Comparison of ENCODE assay signal across 27 mouse cellular contexts in the genomic region with DNA sequence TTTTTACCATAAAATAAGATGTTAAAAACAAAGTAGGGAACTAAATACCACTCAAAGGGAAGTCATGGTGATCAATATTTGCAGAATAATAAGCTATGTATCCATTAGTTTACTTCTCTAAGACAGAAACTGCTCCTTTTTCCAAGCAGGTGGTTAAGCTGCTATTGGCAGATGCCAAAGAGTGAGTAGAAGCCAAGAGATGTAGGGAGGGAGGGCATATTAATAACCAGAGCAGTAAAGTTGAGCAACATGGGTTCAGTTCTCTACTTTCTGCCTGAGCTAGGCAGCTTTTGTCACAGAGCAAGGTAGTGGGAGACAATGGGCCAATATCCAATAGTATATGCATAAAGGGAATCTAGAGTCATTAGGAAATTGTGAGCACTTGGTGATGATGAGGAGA.
"Had no signal": no experiment of that assay in that cellular context is flagged by ENCODE, and none has a peak within 500 bp of the region (broad histone marks: within the 10 kb centered on the region; RNA-seq: fewer than 3 reads in every experiment).

No protein-coding gene starts in this region.

- H3K36me3 ChIP-seq: hindbrain, embryonic 10.5 days; hindbrain, embryonic 12.5 days; intestine, embryonic 15.5 days; kidney, embryonic 15.5 days; limb, embryonic 13.5 days; limb, embryonic 15.5 days; liver, embryonic 12.5 days had no signal

- H3K4me3 ChIP-seq: gastrocnemius, adult 2 months; heart, adult 2 months; hindbrain, embryonic 10.5 days; hindbrain, embryonic 12.5 days; intestine, embryonic 15.5 days; kidney, embryonic 15.5 days; limb, embryonic 13.5 days; limb, embryonic 15.5 days; liver, embryonic 12.5 days had no signal

- ATAC-seq: hindbrain, embryonic 16.5 days; inflammation-experienced regulatory T-cells, adult 6 months; intestine, embryonic 15.5 days; intestine, postnatal 0 days; liver, embryonic 12.5 days had no signal

- H3K4me1 ChIP-seq: hindbrain, embryonic 10.5 days; hindbrain, embryonic 12.5 days; intestine, embryonic 15.5 days; kidney, embryonic 15.5 days; limb, embryonic 13.5 days; limb, embryonic 15.5 days; liver, embryonic 12.5 days had no signal

- DNase-seq: gastrocnemius, adult 2 months; gastrocnemius, postnatal 10 days; gastrocnemius, postnatal 25 days; heart, adult 11 months; heart, adult 2 months; heart, postnatal 10 days; heart, postnatal 4 days; kidney, adult 18-20 months; kidney, adult 8-10 months; kidney, postnatal 14 days; kidney, postnatal 36 days; left cerebral cortex, postnatal 4 days; lung, adult 18-20 months had no signal

- H3K9me3 ChIP-seq: hindbrain, embryonic 10.5 days; hindbrain, embryonic 12.5 days; intestine, embryonic 15.5 days; kidney, embryonic 15.5 days; limb, embryonic 13.5 days; limb, embryonic 15.5 days; liver, embryonic 12.5 days had no signal

- H3K27me3 ChIP-seq: hindbrain, embryonic 12.5 days; intestine, embryonic 15.5 days; kidney, embryonic 15.5 days; limb, embryonic 13.5 days; limb, embryonic 15.5 days; liver, embryonic 12.5 days had no signal

- H3K27ac ChIP-seq: gastrocnemius, adult 2 months; heart, adult 2 months; hindbrain, embryonic 10.5 days; hindbrain, embryonic 12.5 days; hindbrain, embryonic 14.5 days; intestine, embryonic 15.5 days; kidney, embryonic 15.5 days; kidney, postnatal 0 days; limb, embryonic 13.5 days; limb, embryonic 15.5 days; liver, embryonic 12.5 days; liver, embryonic 14.5 days had no signal

- H3K4me2 ChIP-seq: heart, embryonic 11.5 days; hindbrain, embryonic 12.5 days; hindbrain, embryonic 14.5 days; intestine, embryonic 15.5 days; kidney, embryonic 15.5 days; limb, embryonic 13.5 days; limb, embryonic 15.5 days; liver, embryonic 12.5 days had no signal

- H3K9ac ChIP-seq: hindbrain, embryonic 12.5 days; hindbrain, embryonic 14.5 days; intestine, embryonic 15.5 days; kidney, embryonic 15.5 days; limb, embryonic 13.5 days; limb, embryonic 15.5 days; liver, embryonic 12.5 days; liver, embryonic 14.5 days had no signal
